Mouse (Mus musculus): ENCODE measurements around the gene Osbp2. TPM values are rescaled to one million over a fixed set of nuclear protein-coding genes. Genes with fewer than 3 reads are reported as not detected.

Gene Osbp2
- polyA plus RNA-seq, 1 experiment: 1.3 TPM

GRCm38 (mm10) chr11:3691746-3692145 is 172.0 kb downstream of the Osbp2 start:
- H3ac ChIP-seq (ENCODE audit: control insufficient read depth, insufficient read length): no peak overlapping the region
- TF ChIP-seq SRF (IDR thresholded peaks at IDR 0.05; ENCODE audit: control insufficient read depth, insufficient read length, low read depth): no peak
- no peak for TF ChIP-seq TCF3 (IDR thresholded peaks at IDR 0.05; ENCODE audit: insufficient read length, low read depth)
- peak; percentile 46 for TF ChIP-seq POLR2AphosphoS2 (IDR thresholded peaks at IDR 0.05; ENCODE audit: insufficient read length, low read depth)
- TF ChIP-seq USF1 (IDR thresholded peaks at IDR 0.05; ENCODE audit: low read depth): no peak
- no peak for TF ChIP-seq CEBPB (IDR thresholded peaks at IDR 0.05; ENCODE audit: insufficient read depth, poor library complexity, severe bottlenecking)
- H3K27me3 ChIP-seq (ENCODE audit: control insufficient read depth, insufficient read depth, insufficient read length): no peaks in the 10 kb centered on the region
- H3K4me3 ChIP-seq: no peak overlapping the region
- no peaks in the 10 kb centered on the region for H3K79me2 ChIP-seq (ENCODE audit: control insufficient read depth, insufficient read depth)
- H3K4me2 ChIP-seq (ENCODE audit: low read depth): no peak overlapping the region
- H3K36me3 ChIP-seq (ENCODE audit: control insufficient read depth, insufficient read depth): peaks cover 43% of the 10 kb centered on the region

DNA sequence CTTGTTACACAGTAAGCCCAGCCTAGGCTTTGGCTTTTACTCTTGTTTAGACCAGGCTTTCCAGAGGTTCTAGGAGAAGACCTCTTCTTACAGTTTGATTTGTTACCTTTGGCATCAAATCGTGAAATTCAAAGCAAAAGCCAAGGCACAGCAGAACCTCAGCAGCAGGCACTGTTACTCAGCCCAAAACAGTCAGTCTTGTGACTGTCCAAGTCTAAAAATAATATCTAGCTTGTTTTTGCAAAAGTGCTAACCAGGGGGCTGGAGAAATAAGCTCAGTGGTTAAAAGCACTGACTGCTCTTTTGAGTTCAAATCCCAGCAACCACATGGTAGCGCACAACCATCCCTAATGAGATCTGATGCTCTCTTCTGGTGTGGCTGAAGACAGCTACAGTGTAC is 176.8 kb downstream of the Osbp2 start:
- TF ChIP-seq USF1 (IDR thresholded peaks at IDR 0.05; ENCODE audit: low read depth) (no peak), TCF3 (IDR thresholded peaks at IDR 0.05; ENCODE audit: insufficient read length, low read depth) (no peak), SRF (IDR thresholded peaks at IDR 0.05; ENCODE audit: control insufficient read depth, insufficient read length, low read depth) (no peak), POLR2AphosphoS2 (IDR thresholded peaks at IDR 0.05; ENCODE audit: insufficient read length, low read depth) (no peak), CEBPB (IDR thresholded peaks at IDR 0.05; ENCODE audit: insufficient read depth, poor library complexity, severe bottlenecking) (no peak), TCF12 (IDR thresholded peaks at IDR 0.05; ENCODE audit: insufficient read depth, poor library complexity, severe bottlenecking) (no peak), E2F4 (IDR thresholded peaks at IDR 0.05; ENCODE audit: insufficient read depth) (no peak), MYOD1 (IDR thresholded peaks at IDR 0.05; ENCODE audit: control insufficient read depth in 1 of 3, insufficient read length in 2 of 3, low read depth in 2 of 3) (no peak), MYOG (IDR thresholded peaks at IDR 0.05; ENCODE audit: control insufficient read depth in 1 of 3, insufficient read depth in 1 of 3, insufficient read length in 2 of 3, low read depth in 2 of 3) (no peak), MAX (IDR thresholded peaks at IDR 0.05; ENCODE audit: low read depth) (no peak), REST (IDR thresholded peaks at IDR 0.05; ENCODE audit: insufficient read depth, insufficient read length) (no peak), POLR2A (IDR thresholded peaks at IDR 0.05; ENCODE audit: insufficient read length, low read depth) (no peak)
- Histone ChIP-seq H3K36me3 (ENCODE audit: control insufficient read depth, insufficient read depth) (peaks cover 89% of the 10 kb centered on the region), H3K4me3 (no peak overlapping the region), H3K27me3 (ENCODE audit: control insufficient read depth, insufficient read depth, insufficient read length) (no peaks in the 10 kb centered on the region), H3ac (ENCODE audit: control insufficient read depth, insufficient read length) (no peak overlapping the region), H3K79me2 (ENCODE audit: control insufficient read depth, insufficient read depth) (no peaks in the 10 kb centered on the region), H3K4me2 (ENCODE audit: low read depth) (no peak overlapping the region)

DNA sequence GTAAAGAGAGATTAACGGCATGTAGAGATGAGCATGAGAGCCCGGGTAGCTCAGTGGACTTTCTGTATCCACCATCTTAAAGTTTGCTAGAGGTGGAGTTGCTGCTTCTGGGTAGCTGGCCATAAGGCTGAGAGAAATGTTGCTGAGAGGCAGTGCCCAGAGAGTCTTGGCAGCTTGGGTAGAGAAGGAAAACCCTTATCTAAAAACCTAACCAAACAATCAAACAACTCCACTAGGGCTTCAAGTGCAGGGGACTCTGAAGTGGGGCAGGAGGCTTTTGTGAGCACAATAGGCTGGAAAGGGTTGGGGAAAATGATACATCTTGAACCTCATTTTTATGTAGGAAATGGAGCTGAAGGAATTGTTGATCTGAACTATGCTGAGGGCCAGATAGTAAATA is 177.4 kb downstream of the Osbp2 start:
- no peak overlapping the region for H3ac ChIP-seq (ENCODE audit: control insufficient read depth, insufficient read length)
- no peak for TF ChIP-seq POLR2A (IDR thresholded peaks at IDR 0.05; ENCODE audit: insufficient read length, low read depth)
- TF ChIP-seq POLR2AphosphoS2 (IDR thresholded peaks at IDR 0.05; ENCODE audit: insufficient read length, low read depth): no peak
- TF ChIP-seq TCF3 (IDR thresholded peaks at IDR 0.05; ENCODE audit: insufficient read length, low read depth): no peak
- no peak for TF ChIP-seq REST (IDR thresholded peaks at IDR 0.05; ENCODE audit: insufficient read depth, insufficient read length)
- no peak for TF ChIP-seq MAX (IDR thresholded peaks at IDR 0.05; ENCODE audit: low read depth)
- no peak for TF ChIP-seq CEBPB (IDR thresholded peaks at IDR 0.05; ENCODE audit: insufficient read depth, poor library complexity, severe bottlenecking)
- TF ChIP-seq MYOD1 (IDR thresholded peaks at IDR 0.05; ENCODE audit: control insufficient read depth in 1 of 3, insufficient read length in 2 of 3, low read depth in 2 of 3): no peak
- no peak for TF ChIP-seq MYOG (IDR thresholded peaks at IDR 0.05; ENCODE audit: control insufficient read depth in 1 of 3, insufficient read depth in 1 of 3, insufficient read length in 2 of 3, low read depth in 2 of 3)
- TF ChIP-seq SRF (IDR thresholded peaks at IDR 0.05; ENCODE audit: control insufficient read depth, insufficient read length, low read depth): no peak
- no peak for TF ChIP-seq E2F4 (IDR thresholded peaks at IDR 0.05; ENCODE audit: insufficient read depth)
- no peak for TF ChIP-seq TCF12 (IDR thresholded peaks at IDR 0.05; ENCODE audit: insufficient read depth, poor library complexity, severe bottlenecking)
- H3K36me3 ChIP-seq (ENCODE audit: control insufficient read depth, insufficient read depth): peaks cover 94% of the 10 kb centered on the region
- H3K27me3 ChIP-seq (ENCODE audit: control insufficient read depth, insufficient read depth, insufficient read length): no peaks in the 10 kb centered on the region
- H3K4me3 ChIP-seq: no peak overlapping the region
- H3K79me2 ChIP-seq (ENCODE audit: control insufficient read depth, insufficient read depth): no peaks in the 10 kb centered on the region
- no peak overlapping the region for H3K4me2 ChIP-seq (ENCODE audit: low read depth)

DNA sequence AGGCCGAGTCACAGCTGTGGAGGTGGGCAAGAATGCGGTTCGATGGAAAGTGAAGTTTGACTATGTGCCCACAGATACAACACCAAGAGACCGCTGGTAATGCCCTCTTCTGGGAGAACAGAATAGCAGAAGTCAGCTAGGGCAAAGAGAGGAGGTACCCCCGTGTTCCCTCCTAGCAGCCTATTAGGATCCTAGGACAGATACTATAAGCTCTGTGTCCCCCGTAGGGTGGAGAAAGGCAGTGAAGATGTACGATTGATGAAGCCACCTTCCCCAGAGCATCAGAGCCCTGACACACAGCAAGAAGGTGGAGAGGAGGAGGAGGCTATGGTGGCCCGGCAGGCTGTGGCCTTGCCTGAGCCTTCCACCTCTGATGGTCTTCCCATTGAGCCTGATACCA is 178.3 kb downstream of the Osbp2 start:
- no peak overlapping the region for H3K4me3 ChIP-seq
- TF ChIP-seq MYOD1 (IDR thresholded peaks at IDR 0.05; ENCODE audit: control insufficient read depth in 1 of 3, insufficient read length in 2 of 3, low read depth in 2 of 3) (no peak), TCF12 (IDR thresholded peaks at IDR 0.05; ENCODE audit: insufficient read depth, poor library complexity, severe bottlenecking) (no peak)
- H3K79me2 ChIP-seq (ENCODE audit: control insufficient read depth, insufficient read depth): no peaks in the 10 kb centered on the region
- H3K36me3 ChIP-seq (ENCODE audit: control insufficient read depth, insufficient read depth): peaks cover 88% of the 10 kb centered on the region
- H3ac ChIP-seq (ENCODE audit: control insufficient read depth, insufficient read length): no peak overlapping the region
- no peaks in the 10 kb centered on the region for H3K27me3 ChIP-seq (ENCODE audit: control insufficient read depth, insufficient read depth, insufficient read length)
- H3K4me2 ChIP-seq (ENCODE audit: low read depth): no peak overlapping the region

GRCm38 (mm10) chr11:3684723-3685430 is 178.8 kb downstream of the Osbp2 start:
- no peak for TF ChIP-seq E2F4 (IDR thresholded peaks at IDR 0.05; ENCODE audit: insufficient read depth)
- TF ChIP-seq USF1 (IDR thresholded peaks at IDR 0.05; ENCODE audit: low read depth): no peak
- no peak for TF ChIP-seq SRF (IDR thresholded peaks at IDR 0.05; ENCODE audit: control insufficient read depth, insufficient read length, low read depth)
- no peak for TF ChIP-seq TCF3 (IDR thresholded peaks at IDR 0.05; ENCODE audit: insufficient read length, low read depth)
- TF ChIP-seq REST (IDR thresholded peaks at IDR 0.05; ENCODE audit: insufficient read depth, insufficient read length): no peak
- no peak for TF ChIP-seq MYOD1 (IDR thresholded peaks at IDR 0.05; ENCODE audit: control insufficient read depth in 1 of 3, insufficient read length in 2 of 3, low read depth in 2 of 3)
- no peak for TF ChIP-seq MAX (IDR thresholded peaks at IDR 0.05; ENCODE audit: low read depth)
- TF ChIP-seq TCF12 (IDR thresholded peaks at IDR 0.05; ENCODE audit: insufficient read depth, poor library complexity, severe bottlenecking): no peak
- TF ChIP-seq CEBPB (IDR thresholded peaks at IDR 0.05; ENCODE audit: insufficient read depth, poor library complexity, severe bottlenecking): no peak
- no peak for TF ChIP-seq MYOG (IDR thresholded peaks at IDR 0.05; ENCODE audit: control insufficient read depth in 1 of 3, insufficient read depth in 1 of 3, insufficient read length in 2 of 3, low read depth in 2 of 3)
- no peak for TF ChIP-seq POLR2A (IDR thresholded peaks at IDR 0.05; ENCODE audit: insufficient read length, low read depth)
- TF ChIP-seq POLR2AphosphoS2 (IDR thresholded peaks at IDR 0.05; ENCODE audit: insufficient read length, low read depth): no peak

More at GRCm38 (mm10) chr11:3684723-3685430, 178.8 kb downstream of the Osbp2 start:
- H3K4me2 ChIP-seq (ENCODE audit: low read depth): no peak overlapping the region
- H3K27me3 ChIP-seq (ENCODE audit: control insufficient read depth, insufficient read depth, insufficient read length): no peaks in the 10 kb centered on the region
- H3K36me3 ChIP-seq (ENCODE audit: control insufficient read depth, insufficient read depth): peaks cover 88% of the 10 kb centered on the region
- H3K4me3 ChIP-seq: no peak overlapping the region
- H3K79me2 ChIP-seq (ENCODE audit: control insufficient read depth, insufficient read depth): no peaks in the 10 kb centered on the region
- no peak overlapping the region for H3ac ChIP-seq (ENCODE audit: control insufficient read depth, insufficient read length)
